Comparison of ENCODE assay signal across 9 mouse cellular contexts in genomic region chr19:59261604-59262003, GRCm38 (mm10). TPM values are rescaled to one million over a fixed set of nuclear protein-coding genes. Genes with fewer than 3 reads are reported as not detected.
DNase-seq lines count a peak whose midpoint lies in the region; ATAC-seq and TF ChIP-seq lines count a peak whose summit lies in the region.
"Had no signal": no experiment of that assay in that cellular context is flagged by ENCODE, and none has a peak within 500 bp of the region (broad histone marks: within the 10 kb centered on the region; RNA-seq: fewer than 3 reads in every experiment).

No protein-coding gene starts in this region.

- H3K4me3 ChIP-seq in ES-Bruce4 (ENCODE audit: low read depth, low read length) = peak overlapping the region; percentile 20; the same call in 1 of the 2 replicates
- H3K4me3 ChIP-seq in hindbrain, embryonic 11.5 days (ENCODE audit: low read depth, low read length) = peak overlapping the region; percentile 41
- H3K4me3 ChIP-seq in liver, postnatal 0 days (ENCODE audit: low read depth, low read length) = peak overlapping the region; percentile 40; the same call in 1 of the 2 replicates
- H3K4me3 ChIP-seq in cerebellum, adult 2 months (replicated peaks; ENCODE audit: insufficient read depth, low read depth, low read length) = no peak overlapping the region

- TF ChIP-seq EP300 in ES-Bruce4 (IDR thresholded peaks at IDR 0.05; ENCODE audit: insufficient read depth, low read depth, low read length) = no peak
- 0 out of 2 replicates have a peak, but pooled peaks have one; percentile 40 for TF ChIP-seq EP300 in liver, postnatal 0 days (IDR thresholded peaks at IDR 0.05; ENCODE audit: low read depth)

- no peak for TF ChIP-seq CTCF in ES-Bruce4 (IDR thresholded peaks at IDR 0.05; ENCODE audit: low read depth, low read length)
- TF ChIP-seq CTCF in liver, postnatal 0 days (IDR thresholded peaks at IDR 0.05; ENCODE audit: low read depth) = no peak
- no peak for TF ChIP-seq CTCF in cerebellum, adult 2 months (IDR thresholded peaks at IDR 0.05; ENCODE audit: borderline replicate concordance, insufficient read depth, low read depth, low read length)

- no peaks in the 10 kb centered on the region for H3K36me3 ChIP-seq in ES-Bruce4 (ENCODE audit: control insufficient read depth, insufficient read depth, low read length, poor library complexity, severe bottlenecking)
- H3K36me3 ChIP-seq in hindbrain, embryonic 11.5 days (ENCODE audit: control insufficient read depth, insufficient read depth, low read length) = no peaks in the 10 kb centered on the region
- H3K36me3 ChIP-seq in liver, postnatal 0 days (replicated peaks; ENCODE audit: insufficient read depth, low read length) = no peaks in the 10 kb centered on the region

- no peak for TF ChIP-seq POLR2A in ES-Bruce4 (IDR thresholded peaks at IDR 0.05; ENCODE audit: insufficient read depth, low read length)
- TF ChIP-seq POLR2A in cerebellum, adult 2 months (IDR thresholded peaks at IDR 0.05; ENCODE audit: borderline replicate concordance, insufficient read depth, low read length) = no peak

- H3K27ac ChIP-seq in ES-Bruce4 (ENCODE audit: insufficient read depth, low read length) = no peak overlapping the region
- H3K27ac ChIP-seq in hindbrain, embryonic 11.5 days (ENCODE audit: low read depth, low read length) = no peak overlapping the region
- no peak overlapping the region for H3K27ac ChIP-seq in liver, postnatal 0 days (ENCODE audit: low read depth)
- no peak overlapping the region for H3K27ac ChIP-seq in cerebellum, adult 2 months (ENCODE audit: insufficient read depth, low read length)

- no peak overlapping the region for H3K9ac ChIP-seq in ES-Bruce4 (ENCODE audit: low read depth, poor library complexity, severe bottlenecking)
- H3K9ac ChIP-seq in hindbrain, embryonic 11.5 days (ENCODE audit: low read depth, low read length) = no peak overlapping the region; the same call in 1 of the 2 replicates
- H3K9ac ChIP-seq in liver, postnatal 0 days (replicated peaks) = no peak overlapping the region

- DNase-seq in 416B (ENCODE audit: low read depth) = peak; percentile 96
- DNase-seq in hindbrain, embryonic 11.5 days (ENCODE audit: low spot score) = no peak
- no peak for DNase-seq in liver, postnatal 0 days
- DNase-seq in frontal cortex, adult 2 months (ENCODE audit: extremely low spot score in 1 of 2, low spot score in 1 of 2) = no peak
- DNase-seq in frontal cortex, postnatal 25 days (ENCODE audit: low spot score in 2 of 2) = no peak
- DNase-seq in cerebellum, adult 2 months = no peak
- DNase-seq: kidney, postnatal 36 days had no signal

- no peaks in the 10 kb centered on the region for H3K9me3 ChIP-seq in ES-Bruce4 (replicated peaks; ENCODE audit: control insufficient read depth, insufficient read depth, low read length, poor library complexity, severe bottlenecking)
- no peaks in the 10 kb centered on the region; the same call in 1 of the 2 replicates for H3K9me3 ChIP-seq in hindbrain, embryonic 11.5 days (ENCODE audit: control insufficient read depth, low read length)
- H3K9me3 ChIP-seq in liver, postnatal 0 days (ENCODE audit: low read length) = peaks cover 6% of the 10 kb centered on the region; the same call in 1 of the 2 replicates

- peak overlapping the region; percentile 80 for H3K4me2 ChIP-seq in hindbrain, embryonic 11.5 days (replicated peaks; ENCODE audit: low read depth, low read length)
- H3K4me2 ChIP-seq in liver, postnatal 0 days (ENCODE audit: low read depth, low read length) = peak overlapping the region; percentile 71

- H3K4me1 ChIP-seq in ES-Bruce4 (ENCODE audit: control insufficient read depth, insufficient read depth, low read length) = no peaks in the 10 kb centered on the region
- peaks cover 11% of the 10 kb centered on the region for H3K4me1 ChIP-seq in hindbrain, embryonic 11.5 days (replicated peaks; ENCODE audit: control insufficient read depth, insufficient read depth, low read length)
- H3K4me1 ChIP-seq in liver, postnatal 0 days (ENCODE audit: insufficient read depth) = peaks cover 8% of the 10 kb centered on the region
- no peaks in the 10 kb centered on the region for H3K4me1 ChIP-seq in cerebellum, adult 2 months (ENCODE audit: control insufficient read depth, insufficient read depth, low read length)

- ATAC-seq in hindbrain, embryonic 11.5 days (ENCODE audit: low FRiP score) = no peak
- ATAC-seq in liver, postnatal 0 days = no peak
- no peak for ATAC-seq in frontal cortex, adult (ENCODE audit: low TSS enrichment)

- 35% methylated on average over 7 of the region's 7 CpGs for WGBS in hindbrain, embryonic 11.5 days
- 18% methylated on average over 7 of the region's 7 CpGs for WGBS in liver, postnatal 0 days (ENCODE audit: insufficient replicate concordance)
- 57% methylated on average over 7 of the region's 7 CpGs for WGBS in cerebellum, adult 2 months

- peaks cover 4% of the 10 kb centered on the region; the same call in 1 of the 2 replicates for H3K27me3 ChIP-seq in ES-Bruce4 (ENCODE audit: control insufficient read depth, insufficient read depth, low read length, poor library complexity, severe bottlenecking)
- 0 out of 2 replicates have a peak, but pooled peaks cover 5% of the 10 kb centered on the region for H3K27me3 ChIP-seq in hindbrain, embryonic 11.5 days (ENCODE audit: control insufficient read depth, insufficient read depth, low read length)
- H3K27me3 ChIP-seq in liver, postnatal 0 days (ENCODE audit: insufficient read depth, low read length) = peaks cover 18% of the 10 kb centered on the region
- no peaks in the 10 kb centered on the region for H3K27me3 ChIP-seq in cerebellum, adult 2 months (ENCODE audit: control insufficient read depth, insufficient read depth, low read length)

RNA-seq across cellular contexts. Expression of gene Slc18a2, which starts 0.9 kb away (rescaled TPM):
- polyA plus RNA-seq in ES-Bruce4 (2011; ENCODE audit: insufficient read depth, insufficient read length, low read depth, missing spikeins) = not detected in 2 replicates
- polyA plus RNA-seq in hindbrain, embryonic 11.5 days (2014; fragmentation: Nextera tagmentation; extraction: Ambion mirVana) = 17.3 and 18.1 TPM in 2 replicates
- polyA plus RNA-seq in liver, postnatal 0 days (2015; fragmentation: Nextera tagmentation; extraction: Ambion mirVana) = 1.5 and 1.9 TPM in 2 replicates
- 2.8 and 3.1 TPM in 2 replicates for polyA plus RNA-seq in frontal cortex, adult 2 months (2012; rRNA removed)
- polyA plus RNA-seq in cerebellum, adult 2 months (2012; rRNA removed) = 5.1 and 5.2 TPM in 2 replicates

RNA-seq across cellular contexts. Expression of gene Kcnk18, which starts 42.6 kb away (rescaled TPM):
- not detected in 2 replicates for polyA plus RNA-seq in ES-Bruce4 (2011; ENCODE audit: insufficient read depth, insufficient read length, low read depth, missing spikeins)
- polyA plus RNA-seq in hindbrain, embryonic 11.5 days (2014; fragmentation: Nextera tagmentation; extraction: Ambion mirVana) = not detected in 2 replicates
- polyA plus RNA-seq in liver, postnatal 0 days (2015; fragmentation: Nextera tagmentation; extraction: Ambion mirVana) = not detected in 2 replicates
- not detected in 2 replicates for polyA plus RNA-seq in frontal cortex, adult 2 months (2012; rRNA removed)
- polyA plus RNA-seq in cerebellum, adult 2 months (2012; rRNA removed) = 0.03 TPM in 1 of 2 replicates, not detected in the other
